ENCODE assay signal across 11 mouse cellular contexts in genomic region chr7:142505942-142506341, GRCm38 (mm10). TPM values are rescaled to one million over a fixed set of nuclear protein-coding genes. Genes with fewer than 3 reads are reported as not detected.
DNase-seq lines count a peak whose midpoint lies in the region; ATAC-seq and TF ChIP-seq lines count a peak whose summit lies in the region.
"Had no signal": no experiment of that assay in that cellular context is flagged by ENCODE, and none has a peak within 500 bp of the region (broad histone marks: within the 10 kb centered on the region; RNA-seq: fewer than 3 reads in every experiment).

No protein-coding gene starts in this region.

- H3K4me1 ChIP-seq in forebrain, postnatal 0 days (ENCODE audit: insufficient read depth) = peaks cover 10% of the 10 kb centered on the region; the same call in 1 of the 2 replicates
- H3K4me1 ChIP-seq in midbrain, embryonic 15.5 days = peaks cover 19% of the 10 kb centered on the region

- no peaks in the 10 kb centered on the region for H3K36me3 ChIP-seq in forebrain, postnatal 0 days (ENCODE audit: insufficient read depth)
- no peaks in the 10 kb centered on the region for H3K36me3 ChIP-seq in midbrain, embryonic 15.5 days (replicated peaks)

- ATAC-seq in forebrain, postnatal 0 days = peak; percentile 64
- ATAC-seq in midbrain, embryonic 15.5 days (replicated peaks) = 0 out of 2 replicates have a peak, but pooled peaks have one; percentile 37
- ATAC-seq: inflammation-experienced regulatory T-cells, adult 6 months had no signal

- intact Hi-C loops in left cerebral cortex, postnatal 4 days (cut with DNase I) = no loop called here
- intact Hi-C loops in left cerebral cortex, postnatal 14 days (cut with DNase I) = loop anchor here (10.0 kb wide), 1 partner anchor 489 kb away; no protein-coding TSS in a partner anchor

- no peaks in the 10 kb centered on the region for H3K27me3 ChIP-seq in forebrain, postnatal 0 days (ENCODE audit: insufficient read depth, low read length)
- H3K27me3 ChIP-seq in midbrain, embryonic 15.5 days (replicated peaks) = no peaks in the 10 kb centered on the region

- H3K27ac ChIP-seq in forebrain, postnatal 0 days (ENCODE audit: low read depth, low read length) = no peak overlapping the region
- H3K27ac ChIP-seq in midbrain, embryonic 15.5 days = no peak overlapping the region

- no peak overlapping the region for H3K4me2 ChIP-seq in forebrain, postnatal 0 days (ENCODE audit: low read depth)
- H3K4me2 ChIP-seq in midbrain, embryonic 15.5 days = no peak overlapping the region

- WGBS in forebrain, postnatal 0 days = 34% methylated on average over 2 of the region's 2 CpGs
- WGBS in midbrain, embryonic 15.5 days = 24% methylated on average over 2 of the region's 2 CpGs

- no peaks in the 10 kb centered on the region for H3K9me3 ChIP-seq in forebrain, postnatal 0 days (ENCODE audit: low read length)
- no peaks in the 10 kb centered on the region for H3K9me3 ChIP-seq in midbrain, embryonic 15.5 days

- H3K9ac ChIP-seq in forebrain, postnatal 0 days = no peak overlapping the region
- no peak overlapping the region for H3K9ac ChIP-seq in midbrain, embryonic 15.5 days

- H3K4me3 ChIP-seq in forebrain, postnatal 0 days (ENCODE audit: low read depth, low read length) = no peak overlapping the region
- H3K4me3 ChIP-seq in midbrain, embryonic 15.5 days = no peak overlapping the region

- no peak for TF ChIP-seq CTCF in forebrain, postnatal 0 days (IDR thresholded peaks at IDR 0.05; ENCODE audit: low read depth)

- DNase-seq in left cerebral cortex, postnatal 4 days = peak; percentile 26
- DNase-seq in left cerebral cortex, postnatal 14 days (ENCODE audit: low spot score in 2 of 2) = no peak
- peak; percentile 72 for DNase-seq in embryo, embryonic 10.5 days (ENCODE audit: low spot score)
- peak; percentile 22 for DNase-seq in forebrain, postnatal 0 days
- DNase-seq in spleen, postnatal 36 days (ENCODE audit: low spot score in 2 of 2) = no peak
- DNase-seq in adipocyte (ENCODE audit: low spot score) = no peak
- DNase-seq in kidney, postnatal 10 days = no peak
- DNase-seq: thymus, adult 18-20 months had no signal

RNA-seq across cellular contexts. Expression of gene Tnnt3, which starts 7.3 kb away (rescaled TPM):
- 1 to 10 TPM in 1 of 2 experiments, not detected in 1; 1.3 TPM for total RNA-seq in left cerebral cortex, postnatal 4 days (2021)
- not detected for total RNA-seq in left cerebral cortex, postnatal 14 days (2021)
- 1.2 and 1.6 TPM in 2 replicates for total RNA-seq in forebrain, postnatal 0 days (2014; rRNA removed)
- polyA plus RNA-seq in forebrain, postnatal 0 days (2015; fragmentation: Nextera tagmentation; extraction: Ambion mirVana) = 1.2 and 1.4 TPM in 2 replicates
- 1.6 TPM in 2 replicates for polyA plus RNA-seq in midbrain, embryonic 15.5 days (2015; fragmentation: Nextera tagmentation; extraction: Ambion mirVana)
- polyA plus RNA-seq: liver, adult 2 months had no signal

RNA-seq across cellular contexts. Expression of gene Mrpl23, which starts 26.5 kb away (rescaled TPM):
- total RNA-seq in left cerebral cortex, postnatal 4 days (2021) = 10 to 100 TPM in 1 of 2 experiments, 1 to 10 TPM in 1; 9.4 to 11.5 TPM
- 1 to 10 TPM; 4.1 to 8.0 TPM for total RNA-seq in left cerebral cortex, postnatal 14 days (2021)
- total RNA-seq in forebrain, postnatal 0 days (2014; rRNA removed) = 44.8 and 73.5 TPM in 2 replicates
- 25.5 and 27.9 TPM in 2 replicates for polyA plus RNA-seq in forebrain, postnatal 0 days (2015; fragmentation: Nextera tagmentation; extraction: Ambion mirVana)
- polyA plus RNA-seq in midbrain, embryonic 15.5 days (2015; fragmentation: Nextera tagmentation; extraction: Ambion mirVana) = 22.4 and 24.0 TPM in 2 replicates

RNA-seq across cellular contexts. Expression of gene Lsp1, which starts 45.3 kb away (rescaled TPM):
- 1 to 10 TPM; 5.5 to 5.7 TPM for total RNA-seq in left cerebral cortex, postnatal 4 days (2021)
- total RNA-seq in left cerebral cortex, postnatal 14 days (2021) = 1 to 10 TPM; 6.4 to 7.7 TPM
- 5.7 and 7.9 TPM in 2 replicates for total RNA-seq in forebrain, postnatal 0 days (2014; rRNA removed)
- 5.5 and 6.4 TPM in 2 replicates for polyA plus RNA-seq in forebrain, postnatal 0 days (2015; fragmentation: Nextera tagmentation; extraction: Ambion mirVana)
- 3.7 and 5.4 TPM in 2 replicates for polyA plus RNA-seq in midbrain, embryonic 15.5 days (2015; fragmentation: Nextera tagmentation; extraction: Ambion mirVana)

Comparison
In these comparisons a context has a peak if more than half of its experiments do, and no peak if none do; other contexts are left out.
1. DNase-seq: peak in left cerebral cortex, postnatal 4 days (single experiment), embryo, embryonic 10.5 days (single experiment) and forebrain, postnatal 0 days (single experiment); none in left cerebral cortex, postnatal 14 days (0 of 2), spleen, postnatal 36 days (0 of 2), adipocyte (single experiment) and kidney, postnatal 10 days (single experiment).